Mouse (Mus musculus) adrenal gland, postnatal 14 days (tissue): Measurements from ENCODE around the gene Fap. TPM values are rescaled to one million over a fixed set of nuclear protein-coding genes. Genes with fewer than 3 reads are reported as not detected.

Source experiments
- DNase-seq: peaks from one replicate; pipeline ENCODE4 v3.0.0; 2021; ENCODE audit warnings: mixed read lengths
- total RNA-seq: library from RNA; stranded (reverse); gene quantifications from 2 replicates; pipeline ENCODE4 v1.2.3, GENCODE M21; 2021

The Fap gene
- total RNA-seq, 1 experiment from 2014 or later, result 4.6 TPM

- no peak for DNase-seq
Measured at GRCm38 (mm10) chr2:62459241-62460174, 114.4 kb downstream of the Fap start.

DNA sequence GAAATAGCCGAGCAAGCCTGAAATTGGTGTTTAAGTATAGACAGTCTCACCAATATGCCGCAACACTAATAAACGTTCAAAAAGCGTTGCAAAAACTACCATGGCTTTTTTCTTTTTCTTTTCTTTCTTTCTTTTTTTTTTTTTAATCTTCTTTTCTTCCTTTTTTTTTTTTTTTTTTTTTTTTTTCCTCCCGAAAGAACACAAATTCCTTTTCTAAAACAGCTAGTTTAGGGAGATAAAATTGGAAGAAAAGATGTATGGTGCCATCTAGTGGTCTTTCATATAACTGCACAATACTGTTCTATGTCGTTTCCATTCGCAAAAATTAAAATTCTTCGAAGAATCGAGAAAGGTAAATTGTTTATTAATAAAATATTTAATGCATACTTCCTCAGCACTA is 115.8 kb downstream of the Fap start:
- no peak for DNase-seq

DNA sequence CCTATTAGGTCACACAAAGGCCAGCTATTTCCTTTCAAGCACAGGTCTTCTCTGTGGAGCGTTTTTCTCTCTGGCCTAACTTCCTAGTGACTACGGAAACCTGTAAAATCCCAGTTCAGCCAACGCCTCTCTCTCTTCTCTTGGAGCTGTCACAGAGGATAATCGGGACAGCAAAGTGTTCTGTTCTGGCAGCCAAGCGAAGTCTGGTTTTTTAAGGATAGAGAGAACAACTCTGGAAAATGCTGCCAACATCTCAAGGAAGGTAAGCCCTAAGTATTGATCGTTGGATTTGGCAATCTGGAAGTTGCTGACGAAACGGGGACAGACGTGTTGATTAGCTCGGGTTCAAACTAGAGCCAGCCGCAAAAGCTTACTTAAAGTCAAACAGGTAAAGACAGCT is 118.9 kb downstream of the Fap start:
- DNase-seq, result no peak

DNA sequence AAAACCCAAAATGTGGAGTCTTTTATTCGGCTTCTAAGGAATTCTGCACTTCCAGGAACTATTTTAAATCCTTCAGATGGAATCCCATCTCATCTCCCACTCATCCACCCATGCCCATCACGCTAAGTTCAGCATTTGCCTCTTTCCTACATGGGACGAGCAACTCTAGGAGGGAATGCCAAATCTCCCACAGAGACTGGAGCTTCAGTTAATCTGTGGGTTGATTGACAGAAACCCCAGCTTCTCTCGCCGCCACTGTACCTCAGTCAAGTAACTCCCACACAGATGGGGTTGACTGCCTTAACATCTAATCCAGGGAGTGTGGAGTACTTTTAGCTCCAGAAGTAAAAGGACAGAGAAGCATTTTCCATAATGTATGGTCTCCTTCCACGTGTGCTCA is 119.8 kb downstream of the Fap start:
- DNase-seq, result no peak

Other genes starting within 250 kb of the Fap start
- 9.0 and 12.4 TPM in 2 replicates for gene Dpp4, start 161.8 kb downstream of the Fap start, total RNA-seq
- not detected in 2 replicates for gene Gcg, start 90.4 kb downstream of the Fap start, total RNA-seq
- 8.7 and 9.9 TPM in 2 replicates for gene Ifih1, start 72.2 kb upstream of the Fap start, total RNA-seq
- gene Gca, start 90.2 kb upstream of the Fap start, total RNA-seq, result 3.0 and 4.0 TPM in 2 replicates